Mouse (Mus musculus): ENCODE data around the gene Pfkfb4. TPM values are rescaled to one million over a fixed set of nuclear protein-coding genes. Genes with fewer than 3 reads are reported as not detected.

Gene Pfkfb4
- polyA plus RNA-seq, 1 experiment from 2014 or later = 27.9 TPM

DNA sequence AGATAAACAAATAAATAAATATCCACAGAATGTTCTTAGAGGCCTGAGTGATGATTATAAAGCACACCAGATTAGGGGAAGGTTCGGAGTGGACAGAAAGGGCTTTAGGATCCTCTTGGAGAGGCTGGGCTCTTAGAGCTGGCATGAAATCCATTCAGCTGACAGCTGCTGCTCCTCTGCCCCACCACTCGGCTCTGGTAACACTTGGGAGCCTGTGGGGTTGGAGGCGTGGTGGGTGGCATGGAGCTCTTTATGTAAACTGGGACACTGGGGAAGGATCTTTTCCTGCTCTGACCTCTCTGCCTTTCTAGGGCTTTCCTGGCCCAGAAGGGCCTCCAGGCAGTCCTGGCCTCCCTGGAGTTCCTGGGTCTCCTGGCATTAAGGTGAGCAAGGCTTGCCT, 28.0 kb upstream of the Pfkfb4 start:
- Histone ChIP-seq H3K4me3 (ENCODE audit: low read depth, low read length) (no peak overlapping the region), H3K9ac (replicated peaks; ENCODE audit: low read depth, low read length) (no peak overlapping the region), H3K4me2 (ENCODE audit: low read depth, low read length) (no peak overlapping the region), H3K4me1 (ENCODE audit: control insufficient read depth, insufficient read depth, low read length) (no peaks in the 10 kb centered on the region), H3K36me3 (ENCODE audit: control insufficient read depth, insufficient read depth, low read length) (no peaks in the 10 kb centered on the region), H3K9me3 (ENCODE audit: control insufficient read depth, low read length) (no peaks in the 10 kb centered on the region), H3K27me3 (ENCODE audit: control insufficient read depth, insufficient read depth, low read length) (no peaks in the 10 kb centered on the region), H3K27ac (ENCODE audit: low read depth, low read length) (no peak overlapping the region)
- WGBS = 91% methylated on average over 3 of the region's 3 CpGs
- no peak for ATAC-seq (ENCODE audit: low read depth)

DNA sequence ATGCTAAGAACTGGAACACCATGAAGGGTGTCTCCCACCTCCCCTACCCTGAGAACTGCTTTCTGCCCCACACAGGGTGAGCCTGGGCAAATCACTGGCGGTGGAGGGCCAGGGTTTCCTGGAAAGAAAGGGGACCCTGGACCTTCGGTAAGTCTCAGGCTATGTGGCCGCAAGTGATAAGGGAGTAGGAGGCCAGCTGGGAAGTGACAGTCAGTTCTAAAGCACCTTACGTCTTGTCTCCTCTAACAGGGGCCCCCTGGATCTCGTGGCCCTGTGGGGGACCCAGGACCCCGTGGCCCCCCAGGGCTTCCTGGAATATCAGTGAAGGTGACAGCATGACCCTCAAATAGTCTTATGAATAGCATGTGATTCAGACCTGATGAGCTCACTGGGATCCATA, 27.2 kb upstream of the Pfkfb4 start:
- WGBS = 86% methylated on average over 6 of the region's 6 CpGs
- Histone ChIP-seq H3K27ac (ENCODE audit: low read depth, low read length) (no peak overlapping the region), H3K4me3 (ENCODE audit: low read depth, low read length) (no peak overlapping the region), H3K4me2 (ENCODE audit: low read depth, low read length) (no peak overlapping the region), H3K4me1 (ENCODE audit: control insufficient read depth, insufficient read depth, low read length) (no peaks in the 10 kb centered on the region), H3K9ac (replicated peaks; ENCODE audit: low read depth, low read length) (no peak overlapping the region), H3K27me3 (ENCODE audit: control insufficient read depth, insufficient read depth, low read length) (no peaks in the 10 kb centered on the region), H3K9me3 (ENCODE audit: control insufficient read depth, low read length) (no peaks in the 10 kb centered on the region), H3K36me3 (ENCODE audit: control insufficient read depth, insufficient read depth, low read length) (no peaks in the 10 kb centered on the region)
- no peak for ATAC-seq (ENCODE audit: low read depth)

DNA sequence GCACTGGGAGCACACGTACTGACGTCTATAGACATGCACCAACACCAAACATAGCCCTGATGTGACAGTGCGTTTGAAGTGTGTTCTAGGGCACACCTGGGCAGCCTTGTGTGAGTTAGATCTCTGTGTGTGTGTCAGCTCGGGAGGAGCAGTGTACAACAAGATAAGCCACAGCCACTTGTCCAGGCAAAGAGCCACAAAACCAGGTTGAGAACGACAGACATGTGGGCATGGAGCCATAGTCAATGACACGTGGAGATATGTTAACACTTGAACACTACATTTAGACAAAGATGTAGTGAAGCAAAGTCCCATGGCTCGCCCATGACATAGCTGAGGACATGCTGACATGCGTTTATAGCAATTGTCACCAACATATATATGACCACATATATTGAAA, 21.0 kb upstream of the Pfkfb4 start:
- WGBS = 88% methylated on average over 8 of the region's 8 CpGs
- no peaks in the 10 kb centered on the region for H3K4me1 ChIP-seq (ENCODE audit: control insufficient read depth, insufficient read depth, low read length)
- no peak for ATAC-seq (ENCODE audit: low read depth)

DNA sequence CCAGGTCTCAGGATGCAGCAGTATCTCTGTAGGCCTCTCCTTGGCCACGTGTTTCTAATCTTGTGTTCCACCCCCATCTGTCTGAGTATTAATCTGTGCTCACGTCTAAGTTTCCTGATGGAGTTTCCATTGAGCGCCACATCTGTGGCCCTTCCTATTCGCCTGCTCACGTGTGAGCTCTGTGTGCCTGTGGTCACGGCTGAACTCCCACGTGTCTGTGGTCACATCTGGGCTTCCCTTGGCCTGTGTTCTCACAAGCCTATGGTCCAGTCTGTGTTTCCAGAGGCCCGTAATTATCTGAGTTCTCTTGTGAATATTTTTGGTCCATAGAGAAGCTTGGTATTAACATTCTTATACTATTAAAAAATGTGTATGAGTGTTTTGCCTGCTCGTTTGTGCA, 15.1 kb upstream of the Pfkfb4 start:
- no peak overlapping the region for H3K4me2 ChIP-seq (ENCODE audit: low read depth, low read length)
- H3K9ac ChIP-seq (replicated peaks; ENCODE audit: low read depth, low read length) = no peak overlapping the region
- H3K27ac ChIP-seq (ENCODE audit: low read depth, low read length) = no peak overlapping the region
- H3K9me3 ChIP-seq (ENCODE audit: control insufficient read depth, low read length) = no peaks in the 10 kb centered on the region
- 83% methylated on average over 9 of the region's 9 CpGs for WGBS
- no peaks in the 10 kb centered on the region for H3K27me3 ChIP-seq (ENCODE audit: control insufficient read depth, insufficient read depth, low read length)
- H3K4me1 ChIP-seq (ENCODE audit: control insufficient read depth, insufficient read depth, low read length) = no peaks in the 10 kb centered on the region
- no peak overlapping the region for H3K4me3 ChIP-seq (ENCODE audit: low read depth, low read length)
- H3K36me3 ChIP-seq (ENCODE audit: control insufficient read depth, insufficient read depth, low read length) = no peaks in the 10 kb centered on the region
- no peak for ATAC-seq (ENCODE audit: low read depth)

More for the DNA sequence above, 21.0 kb upstream of the Pfkfb4 start:
- no peaks in the 10 kb centered on the region for H3K36me3 ChIP-seq (ENCODE audit: control insufficient read depth, insufficient read depth, low read length)
- H3K4me3 ChIP-seq (ENCODE audit: low read depth, low read length) = no peak overlapping the region
- no peaks in the 10 kb centered on the region for H3K9me3 ChIP-seq (ENCODE audit: control insufficient read depth, low read length)
- no peak overlapping the region for H3K9ac ChIP-seq (replicated peaks; ENCODE audit: low read depth, low read length)
- no peak overlapping the region for H3K27ac ChIP-seq (ENCODE audit: low read depth, low read length)
- no peak overlapping the region for H3K4me2 ChIP-seq (ENCODE audit: low read depth, low read length)
- H3K27me3 ChIP-seq (ENCODE audit: control insufficient read depth, insufficient read depth, low read length) = no peaks in the 10 kb centered on the region

DNA sequence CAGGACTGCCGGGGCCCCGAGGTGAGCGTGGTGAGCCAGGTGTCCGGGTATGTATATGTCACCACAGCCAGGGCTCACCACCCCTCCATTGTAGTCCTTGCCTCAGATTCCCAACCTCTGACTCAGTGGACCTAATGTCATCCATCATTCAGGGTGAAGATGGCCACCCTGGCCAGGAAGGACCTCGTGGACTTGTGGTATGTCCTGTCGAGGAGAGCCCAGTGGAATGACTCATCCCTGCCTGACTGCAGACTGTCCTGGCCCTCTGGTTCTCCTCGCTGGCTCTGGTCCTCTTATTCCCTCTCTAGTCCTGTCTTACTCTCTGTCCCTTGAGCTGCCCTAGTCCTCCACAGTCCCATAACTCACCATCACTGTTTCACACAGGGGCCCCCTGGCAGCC, 13.6 kb upstream of the Pfkfb4 start:
- ATAC-seq (ENCODE audit: low read depth) = no peak
- 85% methylated on average over 7 of the region's 7 CpGs for WGBS
- Histone ChIP-seq H3K27me3 (ENCODE audit: control insufficient read depth, insufficient read depth, low read length) (no peaks in the 10 kb centered on the region), H3K9me3 (ENCODE audit: control insufficient read depth, low read length) (no peaks in the 10 kb centered on the region), H3K9ac (replicated peaks; ENCODE audit: low read depth, low read length) (no peak overlapping the region), H3K36me3 (ENCODE audit: control insufficient read depth, insufficient read depth, low read length) (no peaks in the 10 kb centered on the region), H3K4me1 (ENCODE audit: control insufficient read depth, insufficient read depth, low read length) (no peaks in the 10 kb centered on the region), H3K27ac (ENCODE audit: low read depth, low read length) (no peak overlapping the region), H3K4me2 (ENCODE audit: low read depth, low read length) (no peak overlapping the region), H3K4me3 (ENCODE audit: low read depth, low read length) (no peak overlapping the region)

DNA sequence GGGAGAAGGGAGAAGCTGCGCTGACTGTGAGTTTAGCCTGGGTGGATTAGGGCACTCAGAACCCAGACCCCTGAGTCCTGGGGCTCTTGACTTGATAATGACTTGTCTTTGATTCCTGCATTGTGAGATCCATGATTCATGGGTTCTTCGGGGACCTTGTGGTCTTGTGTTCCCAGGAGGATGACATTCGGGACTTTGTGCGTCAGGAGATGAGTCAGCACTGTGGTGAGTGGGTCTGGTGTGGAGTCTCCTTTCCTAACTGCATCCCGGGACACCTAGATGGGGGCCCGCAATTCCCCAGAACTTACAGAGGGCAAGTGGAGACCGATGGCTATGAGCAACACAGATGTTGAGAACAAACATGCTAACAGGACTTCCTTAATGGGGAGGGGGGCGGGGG, 9.1 kb upstream of the Pfkfb4 start:
- no peak for ATAC-seq (ENCODE audit: low read depth)
- WGBS = 84% methylated on average over 8 of the region's 8 CpGs

DNA sequence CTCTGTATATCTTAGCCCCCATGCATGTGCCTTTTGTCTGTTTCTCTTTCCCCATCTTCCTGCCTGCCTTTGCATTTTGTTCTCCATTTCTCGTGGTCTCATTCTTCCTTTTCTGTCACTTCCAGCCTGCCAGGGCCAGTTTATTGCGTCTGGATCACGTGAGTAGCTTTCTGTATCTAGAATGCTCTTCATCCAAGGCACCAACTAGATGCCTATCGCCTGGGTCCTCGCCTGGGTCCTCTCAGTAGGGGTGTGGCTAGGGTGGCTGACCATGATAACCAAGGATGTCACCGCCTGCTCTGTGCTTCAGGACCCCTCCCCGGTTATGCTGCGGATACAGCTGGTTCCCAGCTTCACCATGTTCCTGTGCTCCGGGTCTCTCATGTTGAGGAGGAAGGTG, 8.4 kb upstream of the Pfkfb4 start:
- no peaks in the 10 kb centered on the region for H3K27me3 ChIP-seq (ENCODE audit: control insufficient read depth, insufficient read depth, low read length)
- no peaks in the 10 kb centered on the region for H3K36me3 ChIP-seq (ENCODE audit: control insufficient read depth, insufficient read depth, low read length)
- H3K4me2 ChIP-seq (ENCODE audit: low read depth, low read length) = no peak overlapping the region
- H3K9ac ChIP-seq (replicated peaks; ENCODE audit: low read depth, low read length) = no peak overlapping the region
- WGBS = 83% methylated on average over 9 of the region's 9 CpGs
- H3K4me1 ChIP-seq (ENCODE audit: control insufficient read depth, insufficient read depth, low read length) = no peaks in the 10 kb centered on the region
- H3K9me3 ChIP-seq (ENCODE audit: control insufficient read depth, low read length) = no peaks in the 10 kb centered on the region
- ATAC-seq (ENCODE audit: low read depth) = no peak
- H3K27ac ChIP-seq (ENCODE audit: low read depth, low read length) = no peak overlapping the region
- H3K4me3 ChIP-seq (ENCODE audit: low read depth, low read length) = no peak overlapping the region

More for the DNA sequence above, 9.1 kb upstream of the Pfkfb4 start:
- no peak overlapping the region for H3K9ac ChIP-seq (replicated peaks; ENCODE audit: low read depth, low read length)
- H3K36me3 ChIP-seq (ENCODE audit: control insufficient read depth, insufficient read depth, low read length) = no peaks in the 10 kb centered on the region
- no peaks in the 10 kb centered on the region for H3K27me3 ChIP-seq (ENCODE audit: control insufficient read depth, insufficient read depth, low read length)
- no peaks in the 10 kb centered on the region for H3K9me3 ChIP-seq (ENCODE audit: control insufficient read depth, low read length)
- no peaks in the 10 kb centered on the region for H3K4me1 ChIP-seq (ENCODE audit: control insufficient read depth, insufficient read depth, low read length)
- H3K4me2 ChIP-seq (ENCODE audit: low read depth, low read length) = no peak overlapping the region
- H3K4me3 ChIP-seq (ENCODE audit: low read depth, low read length) = no peak overlapping the region
- H3K27ac ChIP-seq (ENCODE audit: low read depth, low read length) = no peak overlapping the region

DNA sequence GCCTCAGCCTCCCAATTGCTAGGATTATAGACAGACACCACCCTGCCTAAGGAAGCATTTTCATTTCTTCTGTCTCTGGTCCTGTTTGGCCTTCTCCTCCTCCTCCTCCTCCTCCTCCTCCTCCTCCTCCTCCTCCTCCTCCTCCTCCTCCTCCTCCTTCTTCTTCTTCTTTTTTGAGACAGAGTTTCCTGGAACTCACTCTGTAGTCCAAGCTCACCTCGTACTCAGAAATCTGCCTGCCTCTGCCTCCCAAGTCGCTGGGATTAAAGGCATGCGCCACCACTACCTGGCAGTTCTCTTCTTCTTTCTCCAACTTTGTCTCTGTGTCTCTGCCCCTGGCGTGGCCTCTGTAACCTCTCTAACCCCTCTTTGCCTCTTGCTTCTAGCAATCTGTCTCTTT, 5.9 kb upstream of the Pfkfb4 start, which contains the start of gene Ucn2:
TSS of gene Ucn2 (plus strand) at position 301 of the 400 bp plus-strand sequence.
- Histone ChIP-seq H3K4me2 (ENCODE audit: low read depth, low read length) (no peak within 1 kb of the TSS), H3K27me3 (ENCODE audit: control insufficient read depth, insufficient read depth, low read length) (no peaks in the 10 kb centered on the region), H3K27ac (ENCODE audit: low read depth, low read length) (no peak within 1 kb of the TSS), H3K4me1 (ENCODE audit: control insufficient read depth, insufficient read depth, low read length) (no peaks in the 10 kb centered on the region), H3K4me3 (ENCODE audit: low read depth, low read length) (no peak within 1 kb of the TSS), H3K9me3 (ENCODE audit: control insufficient read depth, low read length) (no peaks in the 10 kb centered on the region), H3K9ac (replicated peaks; ENCODE audit: low read depth, low read length) (no peak within 1 kb of the TSS), H3K36me3 (ENCODE audit: control insufficient read depth, insufficient read depth, low read length) (no peaks in the 10 kb centered on the region)
- 90% methylated on average over 4 of the region's 4 CpGs for WGBS
- no peak for ATAC-seq (ENCODE audit: low read depth)

DNA sequence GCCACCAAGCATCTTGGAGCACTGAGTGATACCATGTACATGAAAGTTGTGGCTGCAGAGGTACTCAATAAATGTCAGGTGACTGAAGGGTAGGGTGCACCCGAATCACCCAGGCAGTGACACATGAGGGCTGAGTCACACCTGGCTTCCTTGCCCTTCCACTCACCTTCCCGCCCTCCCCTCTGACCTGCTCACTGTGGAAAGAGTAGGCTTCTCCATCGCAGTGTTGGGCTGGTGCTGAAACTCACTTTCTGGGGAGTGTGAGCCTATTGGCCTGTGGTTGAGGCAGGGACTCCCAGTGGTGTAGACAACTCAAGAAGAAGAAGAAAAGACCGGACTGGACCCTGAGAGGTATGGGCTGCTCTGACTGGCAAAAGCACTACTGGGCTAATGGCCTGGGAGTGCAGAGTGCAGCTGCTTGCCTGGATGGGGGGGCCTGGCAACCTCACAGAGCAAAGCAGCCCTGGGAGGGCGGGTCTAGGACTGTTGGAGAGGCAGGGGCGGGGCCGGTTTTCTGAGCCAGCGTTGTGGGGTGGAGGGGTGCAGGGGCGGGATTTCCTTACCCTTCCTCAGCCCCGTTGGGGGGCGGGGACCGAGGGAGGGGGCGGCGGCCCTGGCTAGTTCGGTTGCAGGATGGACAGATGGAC, 3.8 kb upstream of the Pfkfb4 start:
- peaks cover under 1% of the 10 kb centered on the region; the same call in 1 of the 2 replicates for H3K4me1 ChIP-seq (ENCODE audit: control insufficient read depth, insufficient read depth, low read length)
- 25% methylated on average over 15 of the region's 15 CpGs for WGBS
- H3K4me2 ChIP-seq (ENCODE audit: low read depth, low read length) = no peak overlapping the region
- H3K27ac ChIP-seq (ENCODE audit: low read depth, low read length) = no peak overlapping the region
- no peak for ATAC-seq (ENCODE audit: low read depth)
- H3K9me3 ChIP-seq (ENCODE audit: control insufficient read depth, low read length) = no peaks in the 10 kb centered on the region
- H3K27me3 ChIP-seq (ENCODE audit: control insufficient read depth, insufficient read depth, low read length) = no peaks in the 10 kb centered on the region
- no peak overlapping the region for H3K9ac ChIP-seq (replicated peaks; ENCODE audit: low read depth, low read length)
- no peak overlapping the region for H3K4me3 ChIP-seq (ENCODE audit: low read depth, low read length)
- H3K36me3 ChIP-seq (ENCODE audit: control insufficient read depth, insufficient read depth, low read length) = no peaks in the 10 kb centered on the region

Data from neural tube, embryonic 14.5 days (tissue).